In the genomic region with DNA sequence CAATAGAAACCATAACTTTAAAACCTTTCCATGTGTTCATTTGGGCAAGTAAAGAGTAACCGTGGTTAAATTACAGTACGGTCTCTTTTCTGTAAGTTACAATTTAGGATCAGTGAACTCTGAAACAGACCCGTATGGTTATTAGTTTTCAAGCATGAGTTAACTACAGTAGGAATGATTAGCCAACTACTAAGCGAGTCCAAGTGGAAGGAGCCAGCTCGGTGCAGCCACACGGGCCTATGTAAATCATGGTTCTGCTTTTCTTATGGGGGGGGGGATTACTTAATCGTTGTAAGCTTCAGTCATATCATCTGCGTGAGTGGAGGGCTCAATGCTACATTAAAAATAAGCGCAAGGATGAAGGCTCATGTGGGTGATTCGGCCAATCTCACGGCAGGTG, we compare ENCODE assay signal across 11 mouse cellular contexts.
"Had no signal": no experiment of that assay in that cellular context is flagged by ENCODE, and none has a peak within 500 bp of the region (broad histone marks: within the 10 kb centered on the region; RNA-seq: fewer than 3 reads in every experiment).

No protein-coding gene starts in this region.

- DNase-seq: left cerebral cortex, postnatal 4 days; lung, adult 18-20 months; right cerebral cortex, postnatal 14 days; thymus, postnatal 4 days had no signal

- H3K27ac ChIP-seq: layer of hippocampus, adult 2 months; limb, embryonic 13.5 days; liver, embryonic 14.5 days; midbrain, embryonic 13.5 days; stomach, postnatal 0 days had no signal

- H3K27me3 ChIP-seq: limb, embryonic 13.5 days; midbrain, embryonic 13.5 days had no signal

- H3K36me3 ChIP-seq: limb, embryonic 13.5 days; midbrain, embryonic 13.5 days had no signal

- H3K4me2 ChIP-seq: limb, embryonic 13.5 days; midbrain, embryonic 13.5 days had no signal

- ATAC-seq: inflammation-experienced regulatory T-cells, adult 6 months; intestine, postnatal 0 days; midbrain, embryonic 13.5 days had no signal

- H3K9me3 ChIP-seq: limb, embryonic 13.5 days; midbrain, embryonic 13.5 days had no signal

- H3K4me3 ChIP-seq: layer of hippocampus, adult 2 months; limb, embryonic 13.5 days; midbrain, embryonic 13.5 days had no signal

- H3K9ac ChIP-seq: limb, embryonic 13.5 days; liver, embryonic 14.5 days; midbrain, embryonic 13.5 days had no signal
